Mouse (Mus musculus): ENCODE data around the gene Pkd1l3. TPM values are rescaled to one million over a fixed set of nuclear protein-coding genes. Genes with fewer than 3 reads are reported as not detected.

Gene Pkd1l3
- total RNA-seq, 2 experiments from 2014 or later: 0.06 TPM; not detected in 1

DNA sequence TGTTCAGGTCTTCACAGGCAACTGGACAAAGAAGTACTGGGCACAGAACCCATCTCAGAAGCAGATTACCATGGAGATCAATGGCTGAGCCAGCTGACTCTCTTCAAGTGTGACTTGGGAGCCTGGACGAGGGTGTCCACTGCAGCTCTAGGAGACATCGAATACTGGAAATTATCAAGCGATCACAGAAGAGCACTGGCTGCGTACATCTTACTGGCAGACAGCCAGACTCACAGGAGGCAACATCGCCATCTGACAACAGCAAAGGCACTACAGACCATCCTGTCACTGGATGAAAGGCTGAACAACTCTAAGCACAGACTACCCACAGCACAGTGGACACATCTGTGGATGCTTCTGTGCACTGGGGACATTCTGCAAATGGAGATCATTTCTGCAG, 22.2 kb upstream of the Pkd1l3 start:
- Histone ChIP-seq H3K4me3 (no peak overlapping the region), H3K27ac (no peak overlapping the region)
- TF ChIP-seq CTCF (IDR thresholded peaks at IDR 0.05): no peak
- intact Hi-C loops (cut with DNase I): no loop called here
- no peak for DNase-seq

DNA sequence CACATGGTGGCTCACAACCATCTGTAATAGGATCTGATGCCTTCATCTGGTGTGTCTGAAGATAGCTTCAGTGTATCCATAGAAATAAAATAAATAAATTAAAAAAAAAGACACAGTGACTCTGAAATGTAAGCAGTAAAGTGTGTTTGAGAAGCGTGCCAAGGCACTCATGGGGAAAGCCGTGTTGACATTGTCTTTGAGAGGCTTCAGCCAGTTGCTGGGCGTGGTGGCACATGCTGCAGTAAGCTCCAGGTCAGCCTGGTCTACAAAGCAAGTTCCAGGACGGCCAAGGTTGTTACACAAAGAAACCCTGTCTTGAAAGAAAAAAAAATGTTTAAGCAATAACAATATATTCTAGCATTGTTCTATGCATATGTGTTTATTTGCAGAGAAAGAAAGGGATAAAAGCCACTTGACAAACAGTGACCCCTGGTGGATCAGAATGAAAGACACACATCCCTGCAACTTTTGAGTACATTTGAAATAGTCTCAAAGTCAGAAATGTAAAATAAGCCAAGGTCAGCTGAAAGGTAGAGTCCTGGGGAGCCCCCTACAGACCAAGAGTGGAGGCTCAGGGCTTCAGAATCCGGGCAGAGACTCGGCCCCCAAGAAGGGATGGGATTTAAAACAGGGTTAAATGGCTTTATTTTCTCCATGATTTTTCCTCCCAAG, 21.1 kb upstream of the Pkd1l3 start:
- DNase-seq: no peak
- intact Hi-C loops (cut with DNase I): no loop called here
- H3K27ac ChIP-seq: no peak overlapping the region
- peak; percentile 45 for TF ChIP-seq CTCF (IDR thresholded peaks at IDR 0.05)
- H3K4me3 ChIP-seq: no peak overlapping the region

DNA sequence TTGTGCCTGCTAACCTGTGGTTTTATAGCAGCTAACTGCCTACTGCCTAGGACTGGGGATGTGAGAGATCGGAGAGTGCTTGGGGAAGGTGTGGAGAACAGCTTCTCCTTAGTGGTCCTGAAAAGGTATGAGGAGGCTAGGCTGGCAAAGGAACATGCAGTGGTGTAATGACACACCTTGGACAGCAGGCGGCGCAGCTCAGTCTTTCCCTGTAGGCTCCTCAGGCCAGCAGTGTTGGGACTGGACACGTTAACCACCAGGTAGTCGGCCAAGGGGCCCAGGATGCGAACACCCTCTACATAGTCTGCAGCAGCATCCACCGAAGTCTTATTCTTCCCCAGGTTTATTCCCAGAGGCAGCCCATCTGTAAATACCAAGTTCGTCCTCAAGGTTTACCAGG, 18.5 kb upstream of the Pkd1l3 start:
- intact Hi-C loops (cut with DNase I): no loop called here
- peak; percentile 82 for TF ChIP-seq CTCF (IDR thresholded peaks at IDR 0.05)
- H3K27ac ChIP-seq: no peak overlapping the region
- peak; percentile 52 for DNase-seq
- H3K4me3 ChIP-seq: no peak overlapping the region

DNA sequence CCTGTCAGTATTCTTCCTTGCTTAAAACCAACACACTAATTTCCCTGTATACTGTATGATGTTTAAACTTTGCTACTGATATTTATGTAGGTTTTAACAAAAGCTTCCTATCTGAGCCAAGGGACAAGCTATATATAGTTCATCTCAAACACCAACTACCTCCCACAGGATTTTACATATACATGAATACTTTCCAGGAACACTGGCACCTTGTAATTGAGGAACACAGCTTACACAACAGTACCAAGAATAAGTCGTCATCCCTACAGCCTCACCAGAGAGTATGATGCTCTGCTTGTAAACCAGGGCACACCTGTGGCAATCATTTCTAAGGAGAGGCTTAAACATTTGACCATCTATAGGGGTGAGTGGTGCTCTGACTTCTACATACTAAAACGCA, 7.6 kb upstream of the Pkd1l3 start:
- no peak for DNase-seq
- intact Hi-C loops (cut with DNase I): loop anchor here (5.0 kb wide), 1 partner anchor 101 kb away; the partner anchor contains the start of gene Zfp821
- no peak for TF ChIP-seq CTCF (IDR thresholded peaks at IDR 0.05)
- H3K4me3 ChIP-seq: no peak overlapping the region
- H3K27ac ChIP-seq: no peak overlapping the region

DNA sequence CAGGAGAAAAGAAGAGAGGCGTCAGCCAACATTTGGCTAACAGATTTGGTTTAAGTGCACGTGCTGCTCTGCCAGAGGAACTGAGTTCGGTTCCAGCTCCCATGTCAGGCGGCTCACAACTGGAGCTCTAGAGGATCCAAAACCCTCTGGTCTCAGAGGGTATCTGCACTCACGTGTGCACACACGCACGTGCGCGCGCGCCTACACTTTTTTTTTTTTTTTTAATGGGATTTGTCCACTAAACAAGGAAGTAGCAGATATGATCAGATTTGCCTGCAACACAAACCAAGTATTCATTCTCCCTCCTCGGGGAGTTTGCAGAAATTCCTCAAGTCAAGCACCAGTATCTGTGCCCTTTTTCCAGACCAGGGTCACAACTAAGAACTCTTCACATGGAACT, 6.7 kb upstream of the Pkd1l3 start:
- Histone ChIP-seq H3K27ac (peak overlapping the region; percentile 96), H3K4me3 (peak overlapping the region; percentile 90)
- no peak for DNase-seq
- TF ChIP-seq CTCF (IDR thresholded peaks at IDR 0.05): no peak
- intact Hi-C loops (cut with DNase I): loop anchor here (1.0 to 5.0 kb wide), 4 partner anchors 42 to 171 kb away; partner anchors contain the start of genes Ap1g1, Dhx38, Ist1 and Txnl4b

DNA sequence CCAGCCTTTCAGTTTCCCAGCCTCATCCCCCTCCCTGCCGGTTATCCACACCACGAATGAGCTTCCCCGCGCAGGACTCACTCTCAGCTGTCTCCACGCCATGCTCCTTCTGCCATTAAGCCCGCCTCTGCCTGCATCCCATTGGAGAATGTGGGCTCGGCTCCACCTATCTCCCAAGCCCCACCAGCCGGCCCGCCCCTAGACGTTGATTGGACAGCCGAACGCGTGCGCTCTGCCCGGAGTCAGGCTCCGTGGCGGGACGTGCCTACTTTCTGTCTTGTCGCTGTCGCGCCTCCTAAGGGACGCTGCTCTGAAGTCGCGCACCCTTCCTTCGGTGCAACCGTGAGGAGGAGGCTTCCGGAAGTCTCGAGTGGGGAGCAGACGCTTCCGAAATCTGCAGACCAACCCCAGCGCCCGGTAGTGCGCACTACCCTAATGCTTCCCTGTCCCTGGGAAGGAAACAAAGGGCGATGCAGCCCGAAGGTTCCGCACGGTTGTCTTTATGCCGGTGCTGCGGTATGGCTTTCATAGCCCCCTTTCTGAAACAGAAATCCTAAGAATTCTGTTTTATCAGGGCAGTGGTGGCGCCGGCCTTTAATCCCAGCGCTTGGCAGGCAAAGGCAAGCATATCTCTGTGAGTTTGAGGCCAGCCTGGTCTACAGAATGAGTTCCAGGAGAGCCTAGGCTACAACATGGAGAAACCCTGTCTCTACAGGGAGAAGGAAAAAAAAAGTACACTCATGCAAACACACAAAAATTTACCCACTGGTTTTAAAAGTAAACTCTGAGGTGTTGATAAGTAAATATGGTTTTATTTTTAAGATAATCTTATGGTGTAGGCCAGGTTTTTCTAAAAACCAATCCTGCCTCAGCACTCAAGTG, 5.8 kb upstream of the Pkd1l3 start, which contains the start of gene Dhodh:
Dhodh (minus strand) TSS at position 403 of the 882 bp plus-strand sequence.
- TF ChIP-seq CTCF (IDR thresholded peaks at IDR 0.05): peak; percentile 8; the same call in 1 of the 2 replicates
- peak within 1 kb of the TSS; percentile 90 for H3K4me3 ChIP-seq
- intact Hi-C loops (cut with DNase I): loop anchor here (1.0 to 5.0 kb wide), 4 partner anchors 43 to 170 kb away; partner anchors contain the start of genes Ap1g1, Dhx38, Ist1 and Txnl4b
- DNase-seq: peak; percentile 98
- H3K27ac ChIP-seq: peak within 1 kb of the TSS; percentile 96

DNA sequence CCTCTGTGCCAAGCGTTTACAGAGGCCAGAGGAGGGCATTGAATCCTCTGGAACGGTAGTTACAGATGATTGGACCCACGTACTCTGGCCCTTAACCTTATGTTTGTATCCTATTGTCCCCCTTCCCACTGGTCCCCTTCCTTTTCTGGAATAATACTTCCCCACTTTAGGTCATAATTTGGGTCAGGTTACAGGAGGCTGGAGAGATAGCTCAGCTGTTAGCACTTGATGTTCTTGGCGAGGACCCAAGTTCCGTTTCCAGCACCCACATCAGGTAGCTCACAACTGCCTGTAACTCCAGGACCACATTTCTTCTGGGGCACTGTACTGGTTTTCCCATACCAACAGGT, 5.2 kb upstream of the Pkd1l3 start:
- Histone ChIP-seq H3K4me3 (peak overlapping the region; percentile 90), H3K27ac (peak overlapping the region; percentile 96)
- no peak for TF ChIP-seq CTCF (IDR thresholded peaks at IDR 0.05)
- intact Hi-C loops (cut with DNase I): loop anchor here (5.0 kb wide), 1 partner anchor 98 kb away; the partner anchor contains the start of gene Zfp821
- DNase-seq: peak; percentile 71

DNA sequence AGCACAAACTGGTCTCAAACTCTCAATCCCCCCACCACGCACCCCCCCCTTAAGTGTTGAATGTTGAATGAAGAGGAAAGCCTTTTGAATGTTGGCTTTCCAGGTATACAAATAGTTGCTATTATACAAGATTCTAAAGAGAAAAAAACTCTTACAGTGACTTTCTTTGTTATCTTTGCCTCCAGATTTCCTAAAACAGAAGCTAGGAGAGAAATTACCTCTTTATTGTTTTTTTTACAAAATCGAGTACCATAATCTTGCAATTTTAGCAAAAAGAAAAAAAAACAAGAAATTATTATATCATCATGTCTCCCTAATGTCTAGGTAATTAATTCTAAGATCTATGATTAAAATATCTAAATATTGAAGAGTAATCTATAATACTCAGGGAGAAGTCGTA, 1.3 kb downstream of the Pkd1l3 start:
- Histone ChIP-seq H3K27ac (no peak overlapping the region), H3K4me3 (no peak overlapping the region)
- DNase-seq: no peak
- TF ChIP-seq CTCF (IDR thresholded peaks at IDR 0.05): no peak
- intact Hi-C loops (cut with DNase I): no loop called here

DNA sequence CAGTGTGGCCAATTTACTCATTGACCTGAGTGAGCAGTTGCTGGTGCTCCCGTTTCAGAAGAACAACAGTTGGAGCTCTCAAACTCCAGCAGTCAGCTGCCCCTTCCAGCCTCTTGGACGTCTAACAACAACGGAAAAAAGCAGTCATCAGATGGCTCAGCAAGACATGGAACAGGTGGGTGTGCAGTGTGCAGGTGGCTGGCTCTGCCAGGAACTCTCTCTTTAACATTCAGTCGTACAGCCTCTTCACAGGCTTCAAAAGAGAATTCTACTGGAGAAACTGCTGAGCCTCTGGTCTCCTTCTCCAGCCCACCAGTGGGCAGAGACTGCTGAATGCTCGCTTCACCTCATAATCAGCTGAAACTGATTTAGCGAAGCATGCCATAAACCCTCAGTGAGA, 14.3 kb downstream of the Pkd1l3 start:
- no peak overlapping the region for H3K27ac ChIP-seq
- DNase-seq: no peak
- intact Hi-C loops (cut with DNase I): no loop called here
- H3K4me3 ChIP-seq: no peak overlapping the region
- no peak for TF ChIP-seq CTCF (IDR thresholded peaks at IDR 0.05)

DNA sequence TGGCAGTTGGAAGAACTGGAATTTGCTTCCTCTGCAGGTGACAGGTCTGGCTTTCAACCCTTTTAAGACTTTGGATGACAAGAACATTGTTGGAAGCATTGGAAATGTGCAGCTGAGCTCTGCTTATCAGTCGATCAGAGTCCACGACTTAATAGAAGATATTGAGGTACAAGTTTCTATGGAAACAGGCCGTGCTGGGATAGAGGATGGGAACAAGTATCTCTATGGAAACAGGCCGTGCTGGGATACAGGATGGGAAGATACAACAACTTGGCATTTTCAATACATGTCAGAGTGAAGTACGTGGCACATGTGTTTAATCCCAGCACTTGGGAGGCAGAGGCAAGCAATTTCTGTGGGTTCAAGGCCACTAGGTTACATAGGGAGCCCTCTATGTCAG, 18.2 kb downstream of the Pkd1l3 start:
- DNase-seq: no peak
- TF ChIP-seq CTCF (IDR thresholded peaks at IDR 0.05): no peak
- intact Hi-C loops (cut with DNase I): no loop called here
- Histone ChIP-seq H3K27ac (no peak overlapping the region), H3K4me3 (no peak overlapping the region)

DNA sequence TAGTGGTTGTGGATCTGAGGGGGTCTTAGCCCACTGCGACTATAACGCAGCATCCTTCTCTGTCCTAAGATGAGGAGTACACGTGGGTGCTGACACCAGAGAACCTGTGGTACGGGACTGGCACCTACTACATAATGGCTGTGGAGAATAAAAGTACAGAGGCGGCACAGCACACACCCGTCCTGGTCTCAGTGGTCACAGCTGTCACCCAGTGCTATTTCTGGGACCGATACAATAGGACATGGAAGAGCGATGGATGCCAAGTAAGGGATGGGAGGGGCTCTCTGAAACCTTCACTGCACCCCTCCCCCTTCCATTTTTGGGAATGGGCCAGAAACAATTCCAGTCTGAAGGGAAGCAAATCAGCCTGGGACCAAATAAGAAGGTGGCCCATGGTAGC, 20.8 kb downstream of the Pkd1l3 start:
- TF ChIP-seq CTCF (IDR thresholded peaks at IDR 0.05): no peak
- no peak overlapping the region for H3K27ac ChIP-seq
- intact Hi-C loops (cut with DNase I): no loop called here
- H3K4me3 ChIP-seq: no peak overlapping the region
- no peak for DNase-seq

DNA sequence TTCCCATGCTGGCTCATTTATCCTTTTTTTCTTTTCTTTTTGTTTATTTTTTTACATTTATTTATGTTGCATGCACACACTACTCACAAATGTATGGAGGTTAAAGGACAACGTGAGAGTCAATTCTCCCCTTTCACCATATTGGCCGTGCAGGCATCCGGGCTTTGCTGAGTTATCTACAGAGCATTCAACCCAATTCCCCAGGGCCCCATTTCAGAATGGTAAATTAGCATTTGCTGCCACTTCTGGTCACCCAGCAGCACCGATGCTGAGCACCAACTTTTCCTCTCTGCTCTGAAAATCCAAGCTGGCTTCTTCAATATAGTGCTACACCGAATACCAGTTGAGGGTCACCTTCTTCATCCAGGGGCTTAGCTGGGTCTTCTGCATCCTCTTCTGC, 24.5 kb downstream of the Pkd1l3 start:
- Histone ChIP-seq H3K4me3 (no peak overlapping the region), H3K27ac (no peak overlapping the region)
- no peak for TF ChIP-seq CTCF (IDR thresholded peaks at IDR 0.05)
- intact Hi-C loops (cut with DNase I): no loop called here
- DNase-seq: no peak

DNA sequence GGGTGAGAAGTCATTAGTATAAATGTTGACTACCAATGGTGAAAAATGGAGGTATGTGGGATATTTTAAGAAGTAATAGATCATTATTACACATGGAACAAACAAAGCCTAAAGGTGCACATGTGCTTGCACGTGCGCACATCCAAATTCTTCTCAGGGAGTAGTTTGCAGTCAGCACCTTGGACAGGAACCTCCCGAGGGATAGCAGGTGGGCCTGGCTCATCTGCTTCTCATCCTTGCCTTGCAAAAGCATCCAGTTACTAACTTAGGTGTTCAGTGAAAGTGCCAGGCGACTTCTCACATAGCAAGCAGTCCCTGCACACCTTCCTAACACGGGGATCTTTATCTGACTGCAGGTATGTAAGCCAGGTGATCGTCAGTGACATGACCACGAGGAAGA, 26.1 kb downstream of the Pkd1l3 start:
- H3K4me3 ChIP-seq: no peak overlapping the region
- no peak overlapping the region for H3K27ac ChIP-seq
- no peak for DNase-seq
- intact Hi-C loops (cut with DNase I): no loop called here
- TF ChIP-seq CTCF (IDR thresholded peaks at IDR 0.05): no peak

Data from gastrocnemius, adult 2 months (tissue).